Mouse (Mus musculus): ENCODE measurements around the gene B4galt4.

GRCm38 (mm10) chr16:38724256-38724655 lies 17.8 kb upstream of the B4galt4 start:
- TF ChIP-seq CTCF (IDR thresholded peaks at IDR 0.05; ENCODE audit: extremely low read depth, insufficient read depth, low read length) (no peak), POLR2A (IDR thresholded peaks at IDR 0.05; ENCODE audit: extremely low read depth, insufficient read depth, low read length) (no peak)

All from cortical plate, adult 2 months (tissue).